Mouse (Mus musculus): ENCODE results near the gene Psg21.
"Not testable (repeated sequence)": the region's sequence is repeated elsewhere in the genome, so short reads cannot be mapped to it uniquely, and the experiment has no call there.

Psg21 gene

DNA sequence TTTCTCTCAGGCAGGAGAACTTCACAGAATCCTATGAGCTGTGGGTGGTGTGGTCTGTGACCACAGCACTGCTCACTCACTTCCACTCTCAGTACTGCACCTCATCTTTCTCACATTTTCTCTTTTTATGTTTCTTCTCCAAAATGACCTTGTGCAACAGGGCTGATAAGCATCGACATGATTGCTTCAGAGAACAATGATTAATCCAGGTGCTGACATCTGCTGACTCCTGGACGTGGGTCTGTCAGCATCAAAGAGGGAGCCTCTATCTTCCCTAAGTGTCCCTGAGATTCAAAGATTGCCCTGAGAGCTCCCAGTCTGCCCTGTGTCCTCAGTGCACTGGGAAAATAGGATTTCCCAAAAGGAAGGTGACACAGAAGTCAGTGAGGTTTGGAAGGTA is at the start of gene Psg21:
Psg21 (minus strand) TSS at position 101 of the 400 bp plus-strand sequence.
- DNase-seq (ENCODE audit: low spot score in 2 of 2) = not testable (repeated sequence)

DNA sequence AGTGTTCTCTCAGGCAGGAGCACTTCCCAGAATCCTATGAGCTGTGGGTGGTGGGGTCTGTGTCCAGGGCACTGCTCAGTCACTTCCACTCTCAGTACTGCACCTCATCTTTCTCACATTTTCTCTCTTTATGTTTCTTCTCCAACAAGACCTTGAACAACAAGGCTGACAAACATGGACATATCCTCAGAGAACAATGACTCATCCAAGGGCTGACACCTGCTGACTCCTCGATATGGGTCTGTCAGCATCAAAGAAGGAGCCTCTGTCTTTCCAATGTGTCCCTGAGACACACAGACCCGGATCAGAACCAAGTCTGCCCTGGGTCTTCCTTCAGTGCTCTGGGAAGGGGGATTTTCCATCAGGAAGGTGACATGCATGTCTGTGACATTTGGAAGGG is 29.6 kb upstream of the Psg21 start, which contains the start of gene Psg20:
Psg20 (minus strand) TSS at position 101 of the 400 bp plus-strand sequence.
- DNase-seq (ENCODE audit: low spot score in 2 of 2) = no peak

DNA sequence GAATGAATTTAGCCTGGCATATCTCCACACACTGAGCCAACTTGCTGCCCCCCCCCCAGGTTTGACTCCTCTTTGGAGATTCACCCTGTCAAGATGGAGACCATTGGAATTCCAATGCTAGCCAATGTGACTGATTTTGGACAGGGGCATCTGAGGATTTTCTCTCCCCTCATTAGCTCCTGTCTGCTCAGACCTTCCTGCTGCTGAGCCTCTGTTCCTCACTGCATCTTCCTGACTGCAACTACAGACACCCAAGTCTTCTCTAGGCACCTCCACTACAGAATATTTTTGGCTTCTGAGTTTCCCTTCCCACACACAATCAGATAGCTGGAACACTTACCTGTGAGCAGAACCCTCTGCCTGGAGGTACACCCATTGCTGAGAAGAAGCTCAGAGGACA is 29.1 kb upstream of the Psg21 start:
- DNase-seq (ENCODE audit: low spot score in 2 of 2) = no peak

DNA sequence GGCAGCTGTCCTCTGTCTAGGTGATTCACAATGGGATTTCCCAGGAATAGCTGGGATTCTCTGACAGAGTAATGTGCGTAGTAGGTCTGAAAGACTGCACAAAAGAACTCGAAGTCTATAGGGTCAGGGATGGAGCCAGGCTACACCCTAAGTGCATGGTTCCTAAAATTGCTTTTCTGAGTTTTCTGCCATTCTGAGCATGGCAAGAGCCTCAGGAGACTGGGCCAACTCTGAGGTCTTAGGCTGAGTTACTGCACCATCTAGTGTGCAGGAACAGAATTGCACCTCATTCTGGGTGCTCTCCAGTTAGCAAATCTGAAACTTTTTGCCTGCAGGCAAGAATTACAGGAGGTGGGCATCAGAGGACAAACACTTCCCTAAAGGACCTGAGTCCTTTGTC is 23.2 kb upstream of the Psg21 start:
- DNase-seq (ENCODE audit: low spot score in 2 of 2) = peak in 1 of 2 experiments; percentile 22

DNA sequence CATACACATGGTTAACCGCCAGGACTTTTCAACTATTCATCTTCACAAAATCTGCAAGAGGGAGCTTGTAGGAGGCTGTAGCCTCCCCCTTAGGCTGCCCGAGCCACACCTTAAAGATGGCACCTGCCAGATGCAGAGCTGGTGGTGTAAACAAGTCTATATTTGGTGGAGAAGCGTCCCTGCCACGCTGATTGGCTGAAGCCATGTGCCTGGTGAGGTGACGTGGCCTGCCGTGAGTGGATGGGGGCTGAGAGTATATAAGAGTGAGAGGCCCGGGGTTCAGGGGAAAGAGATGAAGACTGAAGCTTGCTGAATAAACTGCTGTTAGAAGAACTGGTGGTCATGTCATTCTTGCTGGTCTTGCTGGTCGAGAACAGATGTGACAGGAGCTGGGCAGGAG is 29.6 kb downstream of the Psg21 start:
- DNase-seq (ENCODE audit: low spot score in 2 of 2) = not testable (repeated sequence)

DNA sequence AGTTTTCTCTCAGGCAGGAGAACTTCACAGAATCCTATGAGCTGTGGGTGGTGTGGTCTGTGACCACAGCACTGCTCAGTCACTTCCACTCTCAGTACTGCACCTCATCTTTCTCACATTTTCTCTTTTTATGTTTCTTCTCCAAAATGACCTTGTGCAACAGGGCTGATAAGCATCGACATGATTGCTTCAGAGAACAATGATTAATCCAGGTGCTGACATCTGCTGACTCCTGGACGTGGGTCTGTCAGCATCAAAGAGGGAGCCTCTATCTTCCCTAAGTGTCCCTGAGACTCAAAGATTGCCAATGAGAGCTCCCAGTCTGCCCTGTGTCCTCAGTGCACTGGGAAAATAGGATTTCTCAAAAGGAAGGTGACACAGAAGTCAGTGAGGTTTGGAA is 40.1 kb downstream of the Psg21 start, which contains the start of gene Psg23:
Psg23 (minus strand) TSS at position 101 of the 400 bp plus-strand sequence.
- DNase-seq (ENCODE audit: low spot score in 2 of 2) = not testable (repeated sequence)
